Mouse (Mus musculus): ENCODE results near the gene Tbrg4.

Tbrg4 gene

DNA sequence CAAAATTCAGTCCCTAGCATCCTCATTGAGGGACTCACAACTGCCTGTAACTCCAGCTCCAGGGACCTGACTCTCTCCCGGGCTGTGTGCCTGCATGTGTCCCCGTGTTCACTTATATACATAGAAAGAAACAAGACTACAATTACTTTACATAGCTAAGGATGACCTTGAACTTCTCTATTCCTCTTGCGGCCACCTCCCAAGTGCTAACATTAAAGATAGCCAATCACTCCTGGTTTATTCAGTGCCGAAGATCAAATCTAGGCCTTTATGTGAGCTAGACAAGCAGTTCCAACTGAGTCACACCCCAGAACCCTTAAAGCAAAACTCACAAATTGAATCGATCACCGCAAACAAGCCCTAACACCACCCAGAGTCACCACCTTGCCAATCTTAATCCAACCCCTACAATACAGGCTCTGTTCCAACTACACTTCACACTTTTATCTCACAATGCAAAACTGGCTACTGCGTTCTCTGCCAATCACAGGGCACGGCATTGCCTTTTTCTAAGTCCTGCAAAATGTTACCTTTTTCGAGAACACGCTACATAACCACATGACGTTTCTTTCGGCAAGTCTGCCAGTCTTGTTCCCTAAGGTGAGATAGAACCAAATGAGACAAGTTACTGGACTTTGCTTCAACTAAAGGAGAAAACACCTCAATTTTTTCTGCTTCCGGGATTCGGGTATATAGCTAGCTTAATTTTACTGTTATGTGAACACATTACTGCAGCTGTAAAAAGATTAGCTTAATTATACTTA, 1.1 kb downstream of the Tbrg4 start:
- no peak for DNase-seq (ENCODE audit: extremely low read depth, insufficient read length, low spot score)

DNA sequence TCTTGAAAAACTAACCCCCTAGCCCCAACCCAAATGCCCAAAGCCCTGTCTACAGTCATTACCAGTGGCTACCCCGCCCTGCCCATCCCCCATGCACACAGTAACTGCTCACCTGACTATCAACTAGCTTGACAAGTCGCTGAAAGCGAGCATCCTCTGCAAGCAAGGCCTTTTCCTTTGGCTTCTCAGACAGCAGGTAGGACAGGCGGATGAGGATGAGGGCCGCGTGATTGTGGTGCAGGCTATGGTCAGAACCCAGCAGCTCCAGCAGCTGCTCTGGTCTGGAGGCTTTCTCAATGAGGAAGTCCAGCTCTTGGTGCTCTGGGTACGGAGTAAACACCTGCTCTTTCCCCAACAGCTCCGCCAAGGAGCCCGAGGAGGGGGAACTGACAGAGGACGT, 2.2 kb downstream of the Tbrg4 start:
- no peak for DNase-seq (ENCODE audit: extremely low read depth, insufficient read length, low spot score)

DNA sequence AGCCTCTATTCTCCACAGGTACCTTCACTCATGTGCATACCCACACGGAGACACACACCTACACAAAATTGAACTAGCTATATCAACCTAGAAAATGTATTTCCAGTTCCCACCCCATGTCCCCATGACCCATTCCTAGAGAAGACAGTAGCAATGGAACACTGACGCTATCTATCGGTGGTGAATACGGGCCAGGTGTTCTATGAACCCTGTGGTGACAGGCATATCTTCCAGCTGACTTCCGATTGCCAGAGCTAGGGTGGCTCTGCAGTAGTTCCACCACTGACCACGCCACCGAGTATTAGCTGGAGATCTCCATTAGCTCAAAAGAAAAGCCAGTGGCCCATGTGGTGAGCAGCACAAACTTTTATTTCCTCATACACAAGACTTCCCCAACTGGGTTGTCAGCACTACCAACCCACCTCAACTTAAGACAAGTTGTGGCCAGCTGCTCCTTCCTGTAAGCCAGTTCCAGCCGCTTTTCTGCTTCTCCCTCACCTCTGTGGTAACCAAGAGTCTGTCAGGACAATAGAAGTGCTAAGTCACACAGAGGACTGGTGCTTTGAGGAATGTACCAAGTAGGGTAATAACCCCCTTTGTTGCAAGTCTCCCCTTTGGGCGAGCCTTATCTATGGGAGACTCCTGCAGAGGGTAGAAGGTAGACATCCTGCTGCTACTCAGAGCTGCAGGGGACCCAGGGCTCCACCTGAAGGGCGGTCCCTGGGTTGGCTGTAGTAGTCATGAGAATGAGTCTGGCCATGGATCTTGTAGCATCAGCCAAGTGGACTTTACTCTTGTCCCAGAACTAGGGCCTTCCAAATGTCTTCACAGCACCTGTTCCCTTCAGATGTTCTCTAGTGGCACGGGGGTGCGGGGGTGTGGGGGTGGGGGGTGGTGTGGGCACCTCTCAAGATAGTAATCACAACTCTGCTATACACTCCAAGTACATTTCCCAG, 10.3 kb downstream of the Tbrg4 start:
- no peak for DNase-seq (ENCODE audit: extremely low read depth, insufficient read length, low spot score)

DNA sequence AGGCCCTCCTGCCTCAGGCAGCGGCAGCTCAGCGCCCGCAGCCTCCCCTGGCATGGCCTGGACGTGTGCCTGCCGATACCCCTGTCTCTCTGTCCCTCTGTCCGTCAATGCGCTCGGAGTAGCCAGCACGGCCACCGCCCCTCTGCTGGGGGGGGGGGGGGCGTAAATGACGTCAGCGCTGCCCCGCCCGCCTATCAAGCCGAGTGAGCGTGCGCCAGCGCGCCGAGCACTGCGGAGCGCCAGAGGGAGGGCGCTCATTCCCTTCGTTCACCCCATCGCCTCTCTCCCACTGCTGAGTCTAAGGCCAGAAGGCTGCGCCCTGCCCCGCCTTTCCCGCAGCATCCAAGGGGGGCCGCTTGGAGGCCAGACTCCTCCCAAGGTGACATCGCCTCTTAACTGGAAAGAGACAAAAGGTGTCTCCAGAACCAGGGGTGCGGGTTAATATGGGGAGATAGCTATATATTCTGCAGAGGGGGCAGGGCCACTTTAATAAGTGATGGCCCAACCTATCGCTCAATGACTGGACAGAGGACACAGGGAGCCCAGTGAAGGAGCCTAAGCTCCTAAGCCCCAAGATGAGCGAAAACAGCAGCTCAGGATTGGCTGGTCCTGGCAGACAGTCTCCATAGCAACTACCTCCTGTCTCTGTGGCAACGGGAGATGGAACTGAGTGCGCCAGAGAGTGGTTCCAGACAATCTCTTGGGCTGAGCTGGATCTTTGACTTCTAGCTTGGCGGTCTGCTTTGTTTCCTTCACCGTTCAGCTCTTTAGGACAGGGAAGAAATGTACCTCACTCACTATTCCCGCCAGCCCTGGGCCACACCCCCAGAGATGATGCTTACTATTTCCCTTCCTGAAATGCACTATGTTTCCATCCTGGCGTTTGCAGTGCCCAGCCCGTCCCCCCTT, 20.1 kb downstream of the Tbrg4 start, which contains the start of gene Nacad:
Gene Nacad, minus strand, starts transcription at position 563 of the 909 bp plus-strand sequence.
- DNase-seq (ENCODE audit: extremely low read depth, insufficient read length, low spot score): no peak

DNA sequence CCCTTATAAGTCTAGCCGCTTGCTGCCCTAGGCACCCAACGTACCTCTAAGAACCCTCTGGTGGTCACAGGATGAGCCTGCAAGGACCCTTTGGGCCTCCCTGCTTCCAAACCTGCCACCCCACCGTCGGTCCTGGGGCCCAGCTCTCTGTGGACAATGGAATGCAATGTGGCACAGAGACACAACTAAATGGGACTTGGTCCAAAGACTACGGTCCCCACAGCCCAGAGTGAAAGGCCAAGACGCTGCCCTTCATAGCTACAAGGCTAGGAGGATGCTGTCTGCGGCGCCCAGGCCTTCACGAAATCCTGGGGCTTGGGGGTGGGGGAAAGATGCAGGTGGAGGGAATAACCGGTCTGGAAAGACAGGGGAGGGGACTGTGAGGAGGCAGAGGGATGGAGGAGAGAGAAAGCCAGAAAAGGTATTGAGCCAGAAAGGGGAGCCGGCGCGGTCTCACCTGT, 20.8 kb downstream of the Tbrg4 start:
- DNase-seq (ENCODE audit: extremely low read depth, insufficient read length, low spot score): no peak

DNA sequence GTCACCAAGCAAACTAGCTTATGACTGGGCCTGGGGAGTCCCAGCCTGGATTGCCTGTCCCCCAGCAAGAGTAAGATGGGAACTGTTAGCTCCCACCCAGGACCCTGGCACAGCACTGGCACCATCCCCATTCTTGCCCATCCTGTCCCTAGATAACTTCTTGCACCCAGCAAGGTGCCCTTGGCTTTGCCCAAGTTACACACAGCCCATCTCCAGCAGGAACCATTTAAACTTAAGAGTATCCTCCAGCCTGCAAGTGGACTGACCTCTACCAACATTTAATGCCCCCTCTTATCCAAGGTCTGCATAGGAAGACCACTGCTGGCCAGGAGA, 21.3 kb downstream of the Tbrg4 start:
- DNase-seq (ENCODE audit: extremely low read depth, insufficient read length, low spot score): no peak

DNA sequence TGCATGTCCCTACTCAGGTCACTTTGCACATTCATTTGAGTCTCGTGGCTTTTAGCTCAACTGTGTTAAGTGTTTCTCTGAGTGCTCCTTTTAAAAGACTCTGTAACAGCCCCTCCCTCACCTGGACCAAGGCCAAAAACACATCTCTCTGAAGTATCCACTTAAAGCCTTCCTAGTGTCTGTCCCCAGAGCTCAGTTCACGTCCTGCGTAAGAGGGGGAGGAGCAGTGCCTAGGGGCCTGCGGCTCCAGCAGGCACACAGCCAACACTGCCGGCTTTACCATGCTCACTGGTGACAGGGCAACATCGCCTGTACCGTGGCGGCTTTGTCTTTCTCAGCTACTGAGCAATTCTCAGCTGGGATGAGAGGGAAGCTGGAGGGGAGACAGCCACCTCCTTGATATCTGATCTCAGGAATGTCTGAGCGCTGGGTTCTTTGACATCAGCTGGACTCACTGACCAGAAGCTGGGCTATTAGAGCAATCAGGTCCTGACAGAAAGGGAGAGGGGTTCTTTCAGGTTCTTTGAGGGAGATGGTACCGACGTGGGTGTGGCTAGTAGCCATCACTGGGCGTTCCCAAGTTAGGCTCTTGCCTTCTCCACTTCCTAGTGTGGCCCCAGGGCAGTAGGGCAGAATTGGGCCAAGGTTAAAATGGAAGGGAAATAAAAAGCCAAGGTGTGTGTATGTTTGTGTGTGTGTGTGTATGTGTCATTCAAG, 21.8 kb downstream of the Tbrg4 start:
- no peak for DNase-seq (ENCODE audit: extremely low read depth, insufficient read length, low spot score)

DNA sequence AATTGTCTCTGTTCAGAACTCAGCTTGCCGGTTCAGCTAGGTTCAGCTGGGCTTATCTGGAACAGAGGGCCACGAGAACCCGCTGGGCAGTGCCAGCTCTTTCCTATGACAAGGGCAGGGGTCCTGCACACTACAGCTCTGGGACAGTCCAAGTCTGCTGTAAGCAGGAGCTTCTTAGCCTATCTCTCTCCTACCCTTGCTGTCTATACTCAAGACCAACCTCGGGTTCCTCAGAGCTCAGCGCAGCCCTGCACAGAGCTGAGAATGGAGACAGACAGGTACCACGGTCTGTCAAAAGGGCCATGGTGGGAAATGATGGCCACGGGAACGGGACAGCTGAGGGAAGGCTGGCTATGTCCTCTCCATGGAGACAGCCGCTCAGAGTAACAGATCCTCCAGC, 22.6 kb downstream of the Tbrg4 start:
- no peak for DNase-seq (ENCODE audit: extremely low read depth, insufficient read length, low spot score)

DNA sequence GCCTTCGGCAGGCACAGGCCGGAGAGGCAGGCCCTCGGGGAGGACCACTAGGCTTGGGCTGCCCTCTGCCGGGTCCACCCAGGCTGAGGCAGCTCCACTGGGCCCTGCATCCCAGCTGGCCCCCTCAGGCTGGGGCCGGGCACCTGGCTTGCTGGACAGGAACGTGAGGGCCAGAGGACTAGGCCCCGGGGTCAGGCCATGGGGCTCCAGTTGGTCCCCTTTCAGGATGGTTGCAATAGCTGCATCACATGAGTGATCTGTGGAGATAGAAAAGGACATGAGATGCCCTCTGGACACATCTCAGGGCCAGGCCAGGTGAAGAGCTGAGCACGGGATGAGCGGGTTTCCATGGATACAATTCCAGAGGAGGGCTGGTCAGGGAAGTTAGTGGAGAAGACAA, 23.2 kb downstream of the Tbrg4 start:
- no peak for DNase-seq (ENCODE audit: extremely low read depth, insufficient read length, low spot score)

DNA sequence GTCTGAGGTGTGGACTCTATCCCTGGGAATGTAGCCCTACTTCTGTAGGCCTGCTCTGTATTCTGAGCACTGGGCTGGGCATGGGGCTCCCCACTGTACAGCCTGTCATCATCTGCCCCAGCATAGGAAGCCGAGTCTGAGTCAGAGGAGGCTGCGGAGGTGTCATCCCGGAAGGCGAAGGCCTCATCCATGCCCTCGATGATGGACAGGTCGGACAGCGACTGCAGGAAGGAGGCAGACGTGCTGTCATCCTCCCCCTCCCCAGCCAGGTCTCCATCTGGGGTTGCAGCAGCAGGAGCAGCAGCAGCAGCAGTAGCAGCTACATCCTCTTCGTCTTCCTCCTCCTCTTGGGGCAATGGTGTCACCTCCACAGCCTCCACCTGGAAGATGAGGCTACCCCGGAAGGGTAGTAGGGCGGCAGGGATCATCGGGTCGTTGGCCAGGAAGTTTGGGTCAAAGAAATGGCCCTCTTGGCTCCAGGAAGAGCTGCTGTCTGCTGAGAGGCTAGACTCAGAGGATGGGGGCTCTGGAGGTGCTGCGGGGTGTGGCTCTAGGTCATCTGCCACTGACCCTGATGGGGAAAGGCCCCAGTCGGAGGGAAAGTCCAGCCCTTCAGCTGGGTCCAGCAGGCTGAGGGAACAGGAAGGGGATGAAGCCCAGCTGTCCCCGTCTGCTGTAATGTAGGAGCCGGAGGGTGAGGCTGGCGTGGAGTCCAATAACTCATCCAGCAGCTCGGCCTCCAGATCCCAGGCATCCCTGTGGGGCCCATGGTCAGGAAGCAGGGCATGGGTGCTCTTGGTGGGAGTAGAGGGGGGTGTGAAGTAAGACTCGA, 24.0 kb downstream of the Tbrg4 start:
- DNase-seq (ENCODE audit: extremely low read depth, insufficient read length, low spot score): no peak

DNA sequence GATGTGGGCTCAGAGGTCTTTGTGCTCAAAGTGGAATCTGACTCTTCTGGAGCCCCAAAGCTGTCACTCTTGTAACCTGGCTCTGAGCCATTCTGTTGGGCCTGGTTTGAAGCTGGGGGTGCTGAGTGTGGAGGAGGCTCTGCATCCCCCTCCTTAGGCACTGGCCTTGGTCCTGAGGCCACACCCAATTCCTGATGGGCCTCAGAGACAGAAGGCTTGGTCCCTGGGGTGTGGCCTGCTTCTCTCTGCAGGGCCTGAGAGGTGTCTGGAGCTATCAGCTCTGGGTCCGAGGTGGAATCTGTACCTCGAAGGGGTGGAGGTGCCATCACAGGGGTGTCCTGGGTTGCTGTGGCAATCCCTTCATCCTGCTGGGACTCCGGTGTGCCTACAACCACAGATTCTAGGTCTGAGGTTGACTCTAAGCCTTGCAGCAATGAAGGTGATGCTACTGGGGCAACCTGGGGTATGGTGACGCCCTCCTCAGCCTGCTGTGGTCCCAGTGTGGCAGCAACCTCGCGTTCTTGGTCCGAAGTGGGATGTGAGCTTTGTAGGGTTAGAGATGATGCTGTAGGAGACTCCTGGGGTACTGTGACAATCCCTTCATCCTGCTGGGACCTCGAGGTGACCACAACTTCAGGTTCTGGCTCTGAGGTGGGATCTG, 25.5 kb downstream of the Tbrg4 start:
- DNase-seq (ENCODE audit: extremely low read depth, insufficient read length, low spot score): no peak

DNA sequence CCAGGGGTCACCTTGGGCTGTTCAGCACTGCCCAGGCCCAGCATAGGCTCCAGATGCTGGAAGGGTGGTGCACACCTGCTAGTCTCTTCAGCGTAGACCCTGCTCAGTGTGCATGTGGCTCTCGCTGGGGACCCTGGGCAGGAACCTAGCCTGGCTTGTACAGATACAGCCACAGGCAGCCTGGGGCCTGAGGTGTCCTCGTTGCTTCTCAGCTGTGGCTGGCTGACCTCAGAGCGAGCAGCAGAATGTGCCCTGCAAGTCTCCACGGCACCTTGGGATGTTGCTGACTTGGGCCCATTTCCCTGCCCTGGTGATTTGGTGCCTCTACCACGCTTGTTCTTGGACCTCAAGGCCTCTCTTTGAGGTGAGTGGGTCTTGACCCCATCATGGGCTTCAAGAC, 26.0 kb downstream of the Tbrg4 start:
- no peak for DNase-seq (ENCODE audit: extremely low read depth, insufficient read length, low spot score)

DNA sequence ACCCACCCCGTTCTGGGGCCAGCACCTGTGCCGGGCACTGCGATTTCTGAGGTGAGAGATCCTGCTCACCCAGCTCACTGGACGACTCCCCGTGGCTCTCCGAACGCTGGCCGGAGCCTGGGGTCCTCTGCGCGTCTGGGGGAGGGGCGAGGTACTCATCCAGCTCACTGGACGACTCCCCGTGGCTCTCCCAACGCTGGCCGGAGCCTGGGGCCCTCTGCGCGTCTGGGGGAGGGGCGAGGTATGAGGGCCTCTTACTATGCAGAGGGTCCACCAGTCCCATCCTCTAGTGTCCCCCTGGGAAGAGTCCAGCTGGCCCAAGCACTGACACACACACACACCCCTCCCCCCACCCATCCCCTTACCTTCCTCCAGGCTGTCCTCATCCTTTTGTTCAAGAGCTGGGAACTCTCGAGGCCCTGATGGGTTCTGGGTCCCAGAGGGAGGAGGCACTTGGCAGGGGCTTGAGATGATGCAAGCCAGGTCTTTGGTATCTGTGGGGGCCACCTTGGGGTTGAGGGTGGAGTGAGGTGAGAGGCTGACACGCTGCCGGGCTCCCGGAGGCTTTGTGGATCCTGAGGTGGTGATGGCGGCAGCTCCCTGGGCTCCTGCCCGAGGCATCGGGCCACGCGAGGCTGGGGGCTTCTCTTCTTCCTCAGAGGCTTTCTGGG, 26.7 kb downstream of the Tbrg4 start:
- DNase-seq (ENCODE audit: extremely low read depth, insufficient read length, low spot score): no peak

DNA sequence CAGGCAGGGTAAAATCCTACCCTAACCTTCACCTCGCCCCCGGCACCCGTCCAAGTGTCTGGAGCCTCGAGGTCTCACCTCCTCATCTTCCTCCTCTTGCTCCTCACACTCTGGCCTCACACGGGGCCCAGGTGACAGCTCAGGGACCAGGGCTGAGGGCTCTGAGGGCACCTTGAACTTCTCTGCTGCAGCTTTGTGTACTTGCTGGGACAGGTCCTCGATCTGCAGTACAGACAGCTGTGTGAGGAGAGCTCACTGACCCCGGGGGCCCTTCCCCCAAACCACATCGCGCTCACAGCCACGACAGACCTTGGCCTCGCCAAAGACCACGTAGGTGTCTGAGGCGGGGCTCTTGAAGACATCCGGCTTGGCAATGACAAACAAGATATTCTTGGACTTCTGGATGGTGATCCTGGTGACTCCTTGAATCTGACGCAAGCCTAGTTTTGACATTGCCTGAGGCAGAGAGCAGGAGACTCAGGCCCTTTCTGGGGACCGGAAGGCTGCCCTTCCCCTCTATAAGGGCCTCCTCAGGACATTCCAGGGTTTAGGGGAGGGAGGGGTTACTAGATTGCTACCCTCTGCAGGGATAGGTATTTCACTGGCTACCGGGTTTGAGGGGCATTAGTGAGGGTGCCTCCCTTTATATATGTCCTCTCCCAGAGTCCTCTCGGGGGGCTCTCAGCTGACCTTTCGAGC, 27.5 kb downstream of the Tbrg4 start:
- no peak for DNase-seq (ENCODE audit: extremely low read depth, insufficient read length, low spot score)

DNA sequence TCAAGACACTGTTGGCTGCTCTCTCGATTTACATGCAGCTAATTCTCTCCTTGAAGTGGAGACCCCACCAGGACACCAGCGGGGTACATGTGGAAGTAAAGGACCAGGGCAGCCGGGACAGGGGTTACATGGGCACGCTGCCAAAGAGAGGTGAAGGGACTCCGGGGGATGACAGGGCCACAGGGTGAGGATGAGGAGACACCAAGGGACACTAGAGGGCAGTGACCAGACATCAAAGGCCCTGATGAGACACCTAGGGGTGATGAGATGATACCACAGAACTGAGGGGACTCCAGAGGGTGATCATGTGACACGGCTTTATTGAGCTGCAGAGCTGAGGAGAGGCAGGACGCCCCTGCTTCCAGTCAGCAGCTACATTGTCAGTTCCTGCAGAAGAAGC, 28.3 kb downstream of the Tbrg4 start:
- no peak for DNase-seq (ENCODE audit: extremely low read depth, insufficient read length, low spot score)

DNA sequence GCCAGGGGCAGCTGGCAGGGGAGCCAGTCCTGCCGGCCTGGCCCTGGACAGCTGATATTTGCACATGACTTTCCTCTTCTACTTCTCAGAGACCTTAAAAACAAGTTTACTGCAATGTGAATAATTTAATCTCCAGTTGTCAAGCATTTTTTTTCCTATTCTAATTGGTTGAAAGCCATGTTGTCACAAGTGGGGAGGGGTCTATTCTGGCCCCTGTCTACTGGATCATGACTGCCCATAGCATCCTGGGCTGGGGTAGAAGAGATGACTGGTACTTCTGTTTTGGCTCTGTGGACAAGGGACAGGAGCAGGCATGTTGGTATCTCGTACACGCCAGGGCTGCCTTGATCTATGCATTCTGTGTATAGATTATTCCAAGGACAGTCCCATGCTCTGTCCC, 29.3 kb downstream of the Tbrg4 start:
- no peak for DNase-seq (ENCODE audit: extremely low read depth, insufficient read length, low spot score)

DNA sequence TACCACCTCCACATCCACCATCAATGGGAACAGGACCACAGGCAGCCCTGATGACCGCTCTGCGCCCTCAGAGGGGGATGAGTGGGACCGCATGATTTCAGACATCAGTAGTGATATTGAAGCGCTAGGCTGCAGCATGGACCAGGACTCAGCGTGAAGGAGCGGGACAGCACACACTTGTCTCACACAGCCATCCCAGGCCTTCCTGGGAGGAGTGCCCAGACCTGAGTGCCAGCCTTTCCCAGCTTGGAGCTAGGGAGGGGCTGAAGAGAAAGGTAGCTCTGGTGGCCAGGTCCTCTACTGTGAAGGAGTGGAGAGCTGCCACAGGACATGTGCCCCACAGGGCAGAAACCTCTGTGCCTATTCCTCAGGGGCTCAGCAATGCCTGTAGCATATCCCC, 29.7 kb downstream of the Tbrg4 start:
- no peak for DNase-seq (ENCODE audit: extremely low read depth, insufficient read length, low spot score)

DNA sequence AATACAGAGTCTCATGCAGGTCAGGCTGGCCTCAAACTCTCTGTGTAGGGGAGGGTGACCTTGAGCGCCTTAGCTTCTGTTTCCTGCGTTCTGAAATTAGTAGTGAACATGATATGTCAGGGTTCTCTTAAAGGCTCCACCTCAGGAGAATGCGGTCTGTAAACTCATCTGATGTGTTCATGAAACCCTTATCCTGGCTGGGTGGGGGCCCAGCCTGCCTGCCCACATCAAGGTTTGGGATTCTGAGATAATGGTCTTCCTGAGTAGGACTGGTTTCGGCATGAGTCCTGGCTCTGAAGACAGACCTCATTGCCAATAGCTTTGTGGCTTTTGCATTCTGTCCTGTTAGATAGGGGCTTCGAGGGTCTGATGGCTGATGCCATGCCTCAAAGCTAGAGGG, 30.5 kb downstream of the Tbrg4 start:
- DNase-seq (ENCODE audit: extremely low read depth, insufficient read length, low spot score): no peak
